Mouse (Mus musculus): Measurements from ENCODE around the gene Hoxa7.

DNA sequence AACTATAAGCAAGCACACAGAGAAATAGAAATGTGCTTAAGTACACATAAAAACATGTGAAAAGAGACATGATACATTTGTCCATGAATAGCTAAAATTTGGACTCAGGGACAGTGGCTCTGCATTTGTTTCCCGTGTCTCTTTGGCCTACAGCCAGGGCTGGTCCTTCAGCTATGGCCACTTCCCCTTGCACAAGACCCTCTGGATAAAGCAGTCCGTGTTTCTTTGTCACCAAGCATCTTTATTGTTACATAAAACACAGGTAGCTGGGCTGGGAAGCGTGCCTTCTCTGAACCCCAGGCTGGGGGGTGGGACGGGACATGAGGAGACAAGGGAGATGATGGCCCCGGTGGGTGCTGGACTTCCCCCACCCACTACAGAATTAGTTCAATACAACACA lies 7.4 kb downstream of the Hoxa7 start:
- no peak for TF ChIP-seq CTCF (IDR thresholded peaks at IDR 0.05; ENCODE audit: low read depth)
- no peak for TF ChIP-seq EP300 (IDR thresholded peaks at IDR 0.05; ENCODE audit: low read depth)
